Mouse (Mus musculus): Measurements from ENCODE around the gene Agap3.

The Agap3 gene

GRCm38 (mm10) chr5:24512271-24512670 lies 60.3 kb downstream of the Agap3 start:
- DNase-seq (ENCODE audit: extremely low read depth, low read depth, low spot score), result no peak

- DNase-seq (ENCODE audit: extremely low read depth, low read depth, low spot score), result no peak
Observed at GRCm38 (mm10) chr5:24521366-24521765, 69.4 kb downstream of the Agap3 start.

- DNase-seq (ENCODE audit: extremely low read depth, low read depth, low spot score), result no peak
Observed at GRCm38 (mm10) chr5:24523806-24524205, 71.8 kb downstream of the Agap3 start.

- no peak for DNase-seq (ENCODE audit: extremely low read depth, low read depth, low spot score)
Observed at GRCm38 (mm10) chr5:24524522-24524921, 72.5 kb downstream of the Agap3 start.

- no peak for DNase-seq (ENCODE audit: extremely low read depth, low read depth, low spot score)
Observed at GRCm38 (mm10) chr5:24525360-24526189, 73.6 kb downstream of the Agap3 start.

- no peak for DNase-seq (ENCODE audit: extremely low read depth, low read depth, low spot score)
Observed at GRCm38 (mm10) chr5:24526190-24526888, 74.4 kb downstream of the Agap3 start.

- no peak for DNase-seq (ENCODE audit: extremely low read depth, low read depth, low spot score)
Observed at GRCm38 (mm10) chr5:24526889-24527230, 74.9 kb downstream of the Agap3 start, which contains the start of gene Gbx1. TSS of gene Gbx1 (minus strand) at chr5:24527202.

- no peak for DNase-seq (ENCODE audit: extremely low read depth, low read depth, low spot score)
Observed at GRCm38 (mm10) chr5:24527780-24528179, 75.8 kb downstream of the Agap3 start.

- no peak for DNase-seq (ENCODE audit: extremely low read depth, low read depth, low spot score)
Observed at GRCm38 (mm10) chr5:24530042-24530689, 78.2 kb downstream of the Agap3 start.

- DNase-seq (ENCODE audit: extremely low read depth, low read depth, low spot score), result no peak
Observed at GRCm38 (mm10) chr5:24533391-24533790, 81.4 kb downstream of the Agap3 start.

- DNase-seq (ENCODE audit: extremely low read depth, low read depth, low spot score), result no peak
Observed at GRCm38 (mm10) chr5:24534292-24534691, 82.3 kb downstream of the Agap3 start.

GRCm38 (mm10) chr5:24535731-24536130 lies 83.8 kb downstream of the Agap3 start:
- peak; percentile 72 for DNase-seq (ENCODE audit: extremely low read depth, low read depth, low spot score)

- DNase-seq (ENCODE audit: extremely low read depth, low read depth, low spot score), result no peak
Observed at GRCm38 (mm10) chr5:24536511-24536910, 84.5 kb downstream of the Agap3 start.

GRCm38 (mm10) chr5:24537618-24538017 lies 85.6 kb downstream of the Agap3 start:
- DNase-seq (ENCODE audit: extremely low read depth, low read depth, low spot score), result no peak

- DNase-seq (ENCODE audit: extremely low read depth, low read depth, low spot score), result no peak
Observed at GRCm38 (mm10) chr5:24539571-24540296, 87.8 kb downstream of the Agap3 start.

- no peak for DNase-seq (ENCODE audit: extremely low read depth, low read depth, low spot score)
Observed at GRCm38 (mm10) chr5:24540387-24541143, 88.6 kb downstream of the Agap3 start, which contains the start of gene Asb10. TSS of gene Asb10 (minus strand) at chr5:24540978.

- no peak for DNase-seq (ENCODE audit: extremely low read depth, low read depth, low spot score)
Observed at GRCm38 (mm10) chr5:24541144-24541569, 89.2 kb downstream of the Agap3 start.

GRCm38 (mm10) chr5:24542643-24543042 lies 90.7 kb downstream of the Agap3 start:
- DNase-seq (ENCODE audit: extremely low read depth, low read depth, low spot score), result no peak

GRCm38 (mm10) chr5:24550598-24551316 lies 98.8 kb downstream of the Agap3 start:
- DNase-seq (ENCODE audit: extremely low read depth, low read depth, low spot score), result no peak

- DNase-seq (ENCODE audit: extremely low read depth, low read depth, low spot score), result no peak
Observed at GRCm38 (mm10) chr5:24551317-24551688, 99.3 kb downstream of the Agap3 start.
